Mouse (Mus musculus) left cerebral cortex, postnatal 25 days (tissue): ENCODE results near the gene Cacna1e. TPM values are rescaled to one million over a fixed set of nuclear protein-coding genes. Genes with fewer than 3 reads are reported as not detected.

Experiments used
- total RNA-seq, 2 experiments: library from RNA; stranded (reverse); gene quantifications; 2 replicates each; pipeline ENCODE4 v1.2.3; 2021

Cacna1e gene
- total RNA-seq, 2 experiments from 2014 or later, result 158 to 175 TPM

Other genes with a start within 250 kb of the Cacna1e start
- gene Ier5, start 215.1 kb upstream of the Cacna1e start, total RNA-seq, result 10 to 100 TPM; 45.6 to 62.4 TPM